Mouse (Mus musculus): ENCODE measurements at regions not wholly inside any gene's neighbourhood (a gene's known extent, or its start where the extent isn't known, plus 50 kb on each side); places are given as distances from the start of the nearest gene placed in this dataset.

DNA sequence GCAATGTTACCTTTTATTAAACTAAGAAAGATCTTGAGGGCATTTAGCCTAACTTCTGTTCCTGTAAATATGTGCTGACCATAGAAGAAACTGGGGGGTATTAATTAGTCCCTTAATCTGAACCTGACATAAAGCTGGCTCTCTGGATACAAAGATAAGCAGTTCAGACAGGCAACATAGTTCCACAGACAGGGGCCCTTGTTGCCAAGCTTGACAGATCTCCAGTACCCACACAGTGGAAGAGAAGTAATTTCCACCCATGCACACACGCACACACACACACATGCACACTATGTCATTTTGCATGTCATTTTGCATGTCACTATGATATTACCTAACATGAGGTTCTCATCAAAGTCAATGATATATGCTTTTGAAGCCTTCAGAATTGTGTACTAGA lies 315.1 kb downstream of the Gm11361 start:
- DNase-seq (ENCODE audit: low spot score), result no peak
- TF ChIP-seq EP300 (IDR thresholded peaks at IDR 0.05; ENCODE audit: low read depth) (no peak), CTCF (IDR thresholded peaks at IDR 0.05; ENCODE audit: low read depth) (no peak)
- H3K36me3 ChIP-seq (replicated peaks; ENCODE audit: control insufficient read depth, insufficient read depth, low read length), result no peaks in the 10 kb centered on the region
- H3K4me3 ChIP-seq (ENCODE audit: low read depth, low read length), result no peak overlapping the region
- no peak for ATAC-seq (ENCODE audit: insufficient read depth, low read depth)
- H3K27ac ChIP-seq (ENCODE audit: low read depth), result no peak overlapping the region
- H3K4me1 ChIP-seq (ENCODE audit: control insufficient read depth, insufficient read depth), result peaks cover 5% of the 10 kb centered on the region; the same call in 1 of the 2 replicates
- H3K9ac ChIP-seq (replicated peaks; ENCODE audit: low read depth, low read length), result no peak overlapping the region
- H3K27me3 ChIP-seq (ENCODE audit: control insufficient read depth, insufficient read depth, low read length), result no peaks in the 10 kb centered on the region
- H3K4me2 ChIP-seq (ENCODE audit: low read depth, low read length), result no peak overlapping the region
- H3K9me3 ChIP-seq (replicated peaks; ENCODE audit: control insufficient read depth, low read length), result no peaks in the 10 kb centered on the region
- 86% methylated on average over 1 of the region's 1 CpGs for WGBS

DNA sequence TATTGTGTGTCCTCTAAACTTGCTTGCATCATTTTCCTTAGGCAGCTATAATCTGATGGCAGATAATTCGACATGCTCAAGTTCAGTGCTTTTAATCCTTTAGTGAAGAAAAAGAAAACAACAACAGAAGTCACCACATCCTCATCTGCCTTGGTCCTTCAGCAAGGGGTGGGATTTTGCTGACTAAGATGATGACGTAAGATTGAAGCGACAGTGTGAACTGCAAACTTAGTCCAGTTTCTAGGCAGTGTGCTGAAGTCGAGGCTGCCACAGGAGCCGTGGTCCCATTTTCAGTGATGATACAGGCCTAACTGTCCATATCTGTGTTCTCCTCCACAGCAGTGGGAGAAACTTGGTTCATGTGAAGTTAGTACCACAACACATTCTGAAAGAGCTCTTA lies 314.4 kb downstream of the Gm11361 start:
- H3K9ac ChIP-seq (replicated peaks; ENCODE audit: low read depth, low read length), result no peak overlapping the region
- no peaks in the 10 kb centered on the region for H3K27me3 ChIP-seq (ENCODE audit: control insufficient read depth, insufficient read depth, low read length)
- no peak overlapping the region for H3K27ac ChIP-seq (ENCODE audit: low read depth)
- no peak overlapping the region for H3K4me3 ChIP-seq (ENCODE audit: low read depth, low read length)
- no peaks in the 10 kb centered on the region for H3K36me3 ChIP-seq (replicated peaks; ENCODE audit: control insufficient read depth, insufficient read depth, low read length)
- ATAC-seq (ENCODE audit: insufficient read depth, low read depth) (no peak), DNase-seq (ENCODE audit: low spot score) (no peak)
- 79% methylated on average over 5 of the region's 5 CpGs for WGBS
- TF ChIP-seq CTCF (IDR thresholded peaks at IDR 0.05; ENCODE audit: low read depth) (no peak), EP300 (IDR thresholded peaks at IDR 0.05; ENCODE audit: low read depth) (no peak)
- H3K9me3 ChIP-seq (replicated peaks; ENCODE audit: control insufficient read depth, low read length), result no peaks in the 10 kb centered on the region
- H3K4me1 ChIP-seq (ENCODE audit: control insufficient read depth, insufficient read depth), result peaks cover 5% of the 10 kb centered on the region; the same call in 1 of the 2 replicates
- no peak overlapping the region for H3K4me2 ChIP-seq (ENCODE audit: low read depth, low read length)

DNA sequence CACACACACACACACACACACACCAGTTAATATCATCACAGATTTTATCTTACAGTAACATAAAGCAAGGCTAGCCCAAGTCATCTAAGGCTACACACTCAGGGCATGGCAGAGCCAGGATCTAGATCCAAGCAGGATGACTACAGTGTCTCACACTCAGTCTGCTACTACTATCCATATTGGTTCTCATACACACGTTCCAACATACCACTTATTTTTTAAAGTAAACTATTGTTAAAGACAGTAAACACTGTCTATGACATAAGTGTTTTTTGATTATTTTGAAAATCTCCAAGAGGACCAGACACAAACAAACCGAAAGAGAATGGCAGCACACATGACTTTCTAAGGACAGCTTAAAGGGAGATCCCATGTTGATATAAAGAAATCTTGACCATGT lies 306.3 kb downstream of the Gm11361 start:
- TF ChIP-seq EP300 (IDR thresholded peaks at IDR 0.05; ENCODE audit: low read depth), result no peak
- TF ChIP-seq CTCF (IDR thresholded peaks at IDR 0.05; ENCODE audit: low read depth), result no peak
- 83% methylated on average over 2 of the region's 2 CpGs for WGBS
- no peak overlapping the region for H3K4me2 ChIP-seq (ENCODE audit: low read depth, low read length)
- no peaks in the 10 kb centered on the region; the same call in 1 of the 2 replicates for H3K9me3 ChIP-seq (replicated peaks; ENCODE audit: control insufficient read depth, low read length)
- DNase-seq (ENCODE audit: low spot score) (no peak), ATAC-seq (ENCODE audit: insufficient read depth, low read depth) (no peak)
- H3K9ac ChIP-seq (replicated peaks; ENCODE audit: low read depth, low read length), result no peak overlapping the region
- no peak overlapping the region for H3K27ac ChIP-seq (ENCODE audit: low read depth)
- H3K36me3 ChIP-seq (replicated peaks; ENCODE audit: control insufficient read depth, insufficient read depth, low read length), result no peaks in the 10 kb centered on the region
- no peaks in the 10 kb centered on the region for H3K4me1 ChIP-seq (ENCODE audit: control insufficient read depth, insufficient read depth)
- H3K27me3 ChIP-seq (ENCODE audit: control insufficient read depth, insufficient read depth, low read length), result no peaks in the 10 kb centered on the region
- no peak overlapping the region for H3K4me3 ChIP-seq (ENCODE audit: low read depth, low read length)

DNA sequence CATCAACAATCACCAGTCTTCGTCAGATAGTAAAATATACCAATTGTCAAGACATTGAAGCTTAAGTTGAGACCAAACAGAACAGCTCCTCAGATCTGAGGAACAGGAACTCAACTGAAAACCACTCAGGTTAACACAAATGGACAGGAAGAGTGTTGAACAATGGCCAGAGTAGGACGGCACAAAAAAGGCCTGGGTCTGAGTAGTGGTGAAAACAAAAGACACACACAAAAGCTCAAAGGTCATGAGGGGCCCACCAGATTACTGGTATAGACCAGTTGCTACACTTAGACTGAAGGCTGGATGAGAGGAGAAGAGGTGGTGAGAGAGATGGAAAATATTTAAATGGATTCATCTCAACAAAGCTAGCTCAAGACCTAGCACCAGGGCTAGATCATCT lies 302.8 kb downstream of the Gm11361 start:
- ATAC-seq (ENCODE audit: insufficient read depth, low read depth) (no peak), DNase-seq (ENCODE audit: low spot score) (no peak)
- Histone ChIP-seq H3K4me3 (ENCODE audit: low read depth, low read length) (no peak overlapping the region), H3K4me1 (ENCODE audit: control insufficient read depth, insufficient read depth) (no peaks in the 10 kb centered on the region), H3K9me3 (replicated peaks; ENCODE audit: control insufficient read depth, low read length) (no peaks in the 10 kb centered on the region; the same call in 1 of the 2 replicates), H3K9ac (replicated peaks; ENCODE audit: low read depth, low read length) (no peak overlapping the region), H3K27ac (ENCODE audit: low read depth) (no peak overlapping the region), H3K27me3 (ENCODE audit: control insufficient read depth, insufficient read depth, low read length) (no peaks in the 10 kb centered on the region), H3K36me3 (replicated peaks; ENCODE audit: control insufficient read depth, insufficient read depth, low read length) (no peaks in the 10 kb centered on the region), H3K4me2 (ENCODE audit: low read depth, low read length) (no peak overlapping the region)
- no peak for TF ChIP-seq CTCF (IDR thresholded peaks at IDR 0.05; ENCODE audit: low read depth)
- no peak for TF ChIP-seq EP300 (IDR thresholded peaks at IDR 0.05; ENCODE audit: low read depth)
- 65% methylated on average over 2 of the region's 2 CpGs for WGBS

DNA sequence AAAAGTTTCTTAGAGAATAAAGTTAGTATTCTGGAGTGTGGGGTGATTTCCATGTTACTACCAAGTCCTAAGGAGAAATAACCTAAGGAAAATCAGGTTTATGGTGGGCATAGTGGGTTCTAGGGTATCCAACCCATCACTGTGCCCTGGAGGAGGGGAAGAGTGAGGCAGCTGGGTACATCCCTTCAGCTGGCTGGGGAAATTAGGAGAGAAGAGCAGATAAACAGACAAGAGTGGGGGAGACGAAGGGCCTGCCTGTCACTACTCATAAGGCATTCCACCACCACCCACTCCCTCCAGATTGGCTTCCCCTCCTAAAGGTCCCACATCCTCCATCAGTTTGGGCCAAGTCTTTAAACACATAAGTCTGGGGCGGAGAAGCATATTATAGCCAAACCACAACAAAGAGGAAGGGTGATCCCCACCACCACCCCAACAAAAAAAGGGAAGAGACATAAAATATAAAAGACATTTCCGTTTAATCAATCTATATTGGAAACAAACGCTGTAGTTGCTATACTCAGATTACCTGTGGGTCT lies 299.8 kb downstream of the Gm11361 start:
- no peaks in the 10 kb centered on the region for H3K27me3 ChIP-seq (ENCODE audit: control insufficient read depth, insufficient read depth, low read length)
- no peak for ATAC-seq (ENCODE audit: insufficient read depth, low read depth)
- WGBS, result 79% methylated on average over 4 of the region's 4 CpGs
- H3K4me1 ChIP-seq (ENCODE audit: control insufficient read depth, insufficient read depth), result no peaks in the 10 kb centered on the region
- H3K9me3 ChIP-seq (replicated peaks; ENCODE audit: control insufficient read depth, low read length), result no peaks in the 10 kb centered on the region
- H3K36me3 ChIP-seq (replicated peaks; ENCODE audit: control insufficient read depth, insufficient read depth, low read length), result no peaks in the 10 kb centered on the region
- H3K9ac ChIP-seq (replicated peaks; ENCODE audit: low read depth, low read length), result no peak overlapping the region
- H3K4me3 ChIP-seq (ENCODE audit: low read depth, low read length), result no peak overlapping the region
- no peak for DNase-seq (ENCODE audit: low spot score)
- H3K4me2 ChIP-seq (ENCODE audit: low read depth, low read length), result no peak overlapping the region
- H3K27ac ChIP-seq (ENCODE audit: low read depth), result no peak overlapping the region
- TF ChIP-seq EP300 (IDR thresholded peaks at IDR 0.05; ENCODE audit: low read depth), result no peak
- TF ChIP-seq CTCF (IDR thresholded peaks at IDR 0.05; ENCODE audit: low read depth), result no peak

DNA sequence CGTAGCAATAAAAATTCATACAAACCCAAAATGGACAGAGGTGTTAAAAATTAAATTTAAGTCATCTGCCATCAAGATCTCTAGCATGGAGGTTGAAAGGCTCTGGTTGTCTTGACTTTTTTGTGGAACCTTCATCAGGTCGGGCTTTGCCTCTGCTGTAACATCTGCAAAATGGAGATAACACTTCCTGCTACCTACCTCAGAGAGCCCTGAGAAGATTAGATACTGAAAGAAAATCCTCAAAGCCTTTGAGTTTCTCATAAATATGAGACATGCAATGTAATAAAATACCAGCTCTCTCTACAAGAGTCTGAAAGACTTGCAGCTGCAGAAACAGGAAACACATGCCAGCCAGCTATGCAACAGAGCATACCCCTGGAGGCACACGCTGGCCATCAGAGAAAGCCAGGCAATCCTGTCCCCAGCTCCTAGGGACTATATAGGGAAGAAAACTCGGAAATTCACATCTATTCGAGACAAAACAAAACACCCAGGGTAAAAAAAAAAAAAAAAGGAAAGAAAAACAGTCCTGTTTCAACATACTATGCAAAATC lies 299.1 kb downstream of the Gm11361 start:
- no peak overlapping the region for H3K27ac ChIP-seq (ENCODE audit: low read depth)
- no peak for TF ChIP-seq EP300 (IDR thresholded peaks at IDR 0.05; ENCODE audit: low read depth)
- TF ChIP-seq CTCF (IDR thresholded peaks at IDR 0.05; ENCODE audit: low read depth), result no peak
- WGBS, result 54% methylated on average over 5 of the region's 5 CpGs
- H3K27me3 ChIP-seq (ENCODE audit: control insufficient read depth, insufficient read depth, low read length), result no peaks in the 10 kb centered on the region
- no peak overlapping the region for H3K4me3 ChIP-seq (ENCODE audit: low read depth, low read length)
- no peaks in the 10 kb centered on the region for H3K4me1 ChIP-seq (ENCODE audit: control insufficient read depth, insufficient read depth)
- H3K9ac ChIP-seq (replicated peaks; ENCODE audit: low read depth, low read length), result no peak overlapping the region
- H3K36me3 ChIP-seq (replicated peaks; ENCODE audit: control insufficient read depth, insufficient read depth, low read length), result no peaks in the 10 kb centered on the region
- no peak for DNase-seq (ENCODE audit: low spot score)
- ATAC-seq (ENCODE audit: insufficient read depth, low read depth), result no peak
- H3K4me2 ChIP-seq (ENCODE audit: low read depth, low read length), result no peak overlapping the region
- no peaks in the 10 kb centered on the region for H3K9me3 ChIP-seq (replicated peaks; ENCODE audit: control insufficient read depth, low read length)
